Mouse (Mus musculus) thymus, adult 2 months (tissue): Measurements from ENCODE around the gene Ager.

Source experiments
- CTCF ChIP-seq: fragments of 200-500 bp; IDR thresholded peaks from 2 replicates; pipeline ENCODE4 v1.5.1; 2012; ENCODE audit warnings: mild to moderate bottlenecking, control low read depth, low read length, moderate library complexity, borderline replicate concordance; ENCODE audit not compliant: control insufficient read depth, poor library complexity, insufficient read depth; ENCODE audit errors: extremely low read depth
- POLR2A ChIP-seq: fragments of 200-500 bp; IDR thresholded peaks from 2 replicates; pipeline ENCODE4 v1.6.1; 2012; ENCODE audit warnings: mild to moderate bottlenecking, low read length, control low read depth, moderate library complexity; ENCODE audit not compliant: control insufficient read depth, poor library complexity, insufficient read depth; ENCODE audit errors: extremely low read depth

DNA sequence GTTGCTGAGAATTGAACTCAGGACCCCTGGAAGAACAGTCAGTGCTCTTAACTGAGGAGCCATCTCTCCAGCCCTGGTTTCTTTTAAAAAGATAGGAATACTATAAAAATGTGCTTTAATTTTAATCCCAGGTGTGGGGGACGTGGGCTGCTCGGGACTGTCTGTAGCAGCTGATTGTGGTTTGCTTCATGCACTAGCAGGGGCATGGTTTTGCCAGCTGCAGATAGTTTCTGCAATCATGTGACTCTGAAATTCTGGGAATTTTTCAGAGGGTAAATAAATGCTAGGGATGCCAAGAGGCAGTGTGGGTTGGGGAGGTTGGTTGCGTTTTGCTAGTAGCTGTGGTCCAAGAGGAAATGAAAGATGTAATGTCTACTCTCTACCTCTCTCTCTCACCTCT, 44.3 kb downstream of the Ager start:
- TF ChIP-seq POLR2A (no peak), CTCF (no peak)
